Mouse (Mus musculus): ENCODE data around the gene Hnf4a. TPM values are rescaled to one million over a fixed set of nuclear protein-coding genes. Genes with fewer than 3 reads are reported as not detected.

Hnf4a gene
- total and polyA plus RNA-seq, 3 experiments, result 0.39 to 1.1 TPM; not detected in 1

DNA sequence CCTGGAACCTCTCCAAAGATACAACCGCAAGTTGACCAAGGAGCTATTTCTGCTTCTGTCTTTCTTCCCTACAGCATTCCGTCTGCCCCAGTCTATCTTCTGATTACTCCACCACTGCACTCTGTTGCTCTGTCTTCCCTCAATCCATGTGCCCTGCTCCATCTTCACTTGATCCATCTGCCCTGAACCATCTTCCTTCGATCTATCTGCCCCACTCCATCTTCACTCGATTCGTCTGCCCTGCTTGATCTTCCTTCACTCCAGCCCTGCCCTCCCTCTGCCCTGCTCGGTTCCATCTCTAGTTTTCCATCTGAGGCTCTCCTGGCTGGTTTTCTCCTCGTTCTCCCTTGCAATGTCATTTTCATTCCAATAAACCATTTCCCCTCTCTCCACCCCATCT lies 3.4 kb upstream of the Hnf4a start:
- DNase-seq (ENCODE audit: low read depth, low spot score), result no peak
- H3K4me3 ChIP-seq (ENCODE audit: control insufficient read depth in 1 of 2, insufficient read depth in 1 of 2, low read depth in 2 of 2, low read length in 2 of 2), result no peak overlapping the region

DNA sequence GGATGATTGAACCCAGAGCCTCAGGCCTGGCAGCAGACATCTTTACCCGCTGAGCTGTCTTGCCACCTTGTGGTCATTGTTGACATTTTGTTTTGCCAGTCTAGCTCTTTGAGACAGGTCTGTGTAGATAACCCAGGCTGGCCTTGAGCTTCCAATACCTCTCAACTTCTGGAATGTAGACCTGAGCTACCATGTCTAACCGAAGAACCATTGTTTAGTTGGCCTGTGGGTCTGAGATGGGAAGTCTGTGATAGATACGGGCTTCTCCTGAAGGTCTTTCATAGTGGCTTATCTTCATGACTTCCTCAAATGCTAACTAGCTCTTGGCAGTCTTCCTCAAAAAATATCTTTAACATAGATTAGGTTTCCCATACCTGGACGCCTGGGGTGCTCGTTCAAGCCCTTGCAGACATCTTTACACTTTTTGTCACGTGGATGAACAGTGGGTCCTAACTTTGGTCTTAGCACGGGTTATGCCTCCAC lies 19.2 kb downstream of the Hnf4a start:
- H3K9me3 ChIP-seq (replicated peaks; ENCODE audit: insufficient read depth, low read length), result no peaks in the 10 kb centered on the region
- H3K4me1 ChIP-seq (ENCODE audit: control insufficient read depth in 1 of 2, insufficient read depth in 2 of 2, low read length in 2 of 2), result peaks cover 15 to 24% of the 10 kb centered on the region in 2 experiments
- H3K4me3 ChIP-seq (ENCODE audit: control insufficient read depth in 1 of 2, insufficient read depth in 1 of 2, low read depth in 2 of 2, low read length in 2 of 2), result no peak overlapping the region
- peaks cover 0 to 23% of the 10 kb centered on the region in 2 experiments; a peak in 2 of 4 replicates for H3K36me3 ChIP-seq (ENCODE audit: control insufficient read depth in 1 of 2, insufficient read depth in 2 of 2, low read length in 2 of 2)
- H3K27ac ChIP-seq (ENCODE audit: control insufficient read depth, low read depth, low read length), result peak overlapping the region; percentile 54; the same call in 1 of the 2 replicates
- peak; percentile 72 for DNase-seq (ENCODE audit: low read depth, low spot score)
- no peaks in the 10 kb centered on the region for H3K79me2 ChIP-seq (ENCODE audit: control insufficient read depth, insufficient read depth, low read length, poor library complexity)
- no peak overlapping the region for H3K9ac ChIP-seq (ENCODE audit: control insufficient read depth, low read depth, low read length, poor library complexity, severe bottlenecking)
- H3K27me3 ChIP-seq (ENCODE audit: control insufficient read depth in 1 of 2, insufficient read depth in 2 of 2, low read length in 2 of 2), result no peaks in the 10 kb centered on the region
- no peak for TF ChIP-seq UBTF (IDR thresholded peaks at IDR 0.05; ENCODE audit: borderline replicate concordance, insufficient read depth, low read depth, low read length)
- peak; percentile 72 for TF ChIP-seq USF1 (IDR thresholded peaks at IDR 0.05; ENCODE audit: low read depth, low read length)
- peak; percentile 70; the same call in 1 of the 2 replicates for TF ChIP-seq MYB (IDR thresholded peaks at IDR 0.05; ENCODE audit: low read depth, low read length)
- TF ChIP-seq NRF1 (IDR thresholded peaks at IDR 0.05; ENCODE audit: insufficient read depth, low read depth, low read length, poor library complexity, severe bottlenecking), result no peak
- no peak for TF ChIP-seq GABPA (IDR thresholded peaks at IDR 0.05; ENCODE audit: low read depth, low read length)
- TF ChIP-seq ZMIZ1 (IDR thresholded peaks at IDR 0.05; ENCODE audit: low read depth, low read length), result no peak
- no peak for TF ChIP-seq MAFK (IDR thresholded peaks at IDR 0.05; ENCODE audit: borderline replicate concordance, low read depth, low read length)
- peak; percentile 84 for TF ChIP-seq RCOR1 (IDR thresholded peaks at IDR 0.05; ENCODE audit: low read depth, low read length)
- no peak for TF ChIP-seq MAZ (IDR thresholded peaks at IDR 0.05; ENCODE audit: low read depth, low read length)
- TF ChIP-seq JUND (IDR thresholded peaks at IDR 0.05; ENCODE audit: low read depth, low read length), result no peak
- peak; percentile 63; the same call in 1 of the 2 replicates for TF ChIP-seq MYC (IDR thresholded peaks at IDR 0.05; ENCODE audit: low read depth, low read length)
- TF ChIP-seq EP300 (IDR thresholded peaks at IDR 0.05; ENCODE audit: low read depth in 1 of 2, low read length in 2 of 2), result peak; percentile 92 to 98
- no peak for TF ChIP-seq USF2 (IDR thresholded peaks at IDR 0.05; ENCODE audit: borderline replicate concordance in 1 of 2, insufficient read depth in 1 of 2, low read depth in 1 of 2, low read length in 2 of 2)
- no peak for TF ChIP-seq KAT2A (conservative IDR thresholded peaks at IDR 0.05; ENCODE audit: low read depth, low read length)
- no peak for TF ChIP-seq ZKSCAN1 (IDR thresholded peaks at IDR 0.05; ENCODE audit: low read depth, low read length)
- TF ChIP-seq ETS1 (IDR thresholded peaks at IDR 0.05; ENCODE audit: low read depth, low read length), result peak; percentile 79
- peak; percentile 43 for TF ChIP-seq TAL1 (IDR thresholded peaks at IDR 0.05; ENCODE audit: low read length)
- TF ChIP-seq POLR2AphosphoS2 (IDR thresholded peaks at IDR 0.05; ENCODE audit: low read length), result no peak
- no peak for TF ChIP-seq CHD2 (IDR thresholded peaks at IDR 0.05; ENCODE audit: low read length)
- no peak for TF ChIP-seq HCFC1 (IDR thresholded peaks at IDR 0.05; ENCODE audit: low read depth, low read length)
- TF ChIP-seq SMC3 (IDR thresholded peaks at IDR 0.05; ENCODE audit: low read depth, low read length), result no peak
- TF ChIP-seq ELF1 (IDR thresholded peaks at IDR 0.05; ENCODE audit: low read depth, low read length), result no peak
- no peak for TF ChIP-seq POLR2A (IDR thresholded peaks at IDR 0.05; ENCODE audit: control insufficient read depth in 1 of 2, insufficient read depth in 1 of 2, low read depth in 1 of 2, low read length in 2 of 2, poor library complexity in 1 of 2)
- no peak for TF ChIP-seq NELFE (IDR thresholded peaks at IDR 0.05; ENCODE audit: low read depth, low read length)
- no peak for TF ChIP-seq MEF2A (IDR thresholded peaks at IDR 0.05; ENCODE audit: extremely low read depth, insufficient replicate concordance, low read depth, low read length, poor library complexity, severe bottlenecking)
- TF ChIP-seq SIN3A (IDR thresholded peaks at IDR 0.05; ENCODE audit: low read length), result peak; percentile 68
- TF ChIP-seq ZNF384 (IDR thresholded peaks at IDR 0.05; ENCODE audit: low read depth, low read length), result no peak
- no peak for TF ChIP-seq MAX (IDR thresholded peaks at IDR 0.05; ENCODE audit: low read length)

More for the DNA sequence above, 3.4 kb upstream of the Hnf4a start:
- no peaks in the 10 kb centered on the region for H3K4me1 ChIP-seq (ENCODE audit: control insufficient read depth in 1 of 2, insufficient read depth in 2 of 2, low read length in 2 of 2)
- H3K27ac ChIP-seq (ENCODE audit: control insufficient read depth, low read depth, low read length), result no peak overlapping the region
- no peaks in the 10 kb centered on the region for H3K9me3 ChIP-seq (replicated peaks; ENCODE audit: insufficient read depth, low read length)
- H3K9ac ChIP-seq (ENCODE audit: control insufficient read depth, low read depth, low read length, poor library complexity, severe bottlenecking), result no peak overlapping the region
- H3K27me3 ChIP-seq (ENCODE audit: control insufficient read depth in 1 of 2, insufficient read depth in 2 of 2, low read length in 2 of 2), result peaks cover 14 to 28% of the 10 kb centered on the region in 2 experiments
- no peaks in the 10 kb centered on the region for H3K36me3 ChIP-seq (ENCODE audit: control insufficient read depth in 1 of 2, insufficient read depth in 2 of 2, low read length in 2 of 2)
- TF ChIP-seq TBP (IDR thresholded peaks at IDR 0.05; ENCODE audit: low read depth, low read length) (no peak), MAZ (IDR thresholded peaks at IDR 0.05; ENCODE audit: low read depth, low read length) (no peak), CHD1 (IDR thresholded peaks at IDR 0.05; ENCODE audit: low read depth, low read length) (no peak), BHLHE40 (IDR thresholded peaks at IDR 0.05; ENCODE audit: borderline replicate concordance, low read depth, low read length) (no peak), UBTF (IDR thresholded peaks at IDR 0.05; ENCODE audit: borderline replicate concordance, insufficient read depth, low read depth, low read length) (no peak), EP300 (IDR thresholded peaks at IDR 0.05; ENCODE audit: low read depth in 1 of 2, low read length in 2 of 2) (no peak), ELF1 (IDR thresholded peaks at IDR 0.05; ENCODE audit: low read depth, low read length) (no peak), RAD21 (IDR thresholded peaks at IDR 0.05; ENCODE audit: low read depth, low read length) (no peak), CHD2 (IDR thresholded peaks at IDR 0.05; ENCODE audit: low read length) (no peak)
- no peaks in the 10 kb centered on the region for H3K79me2 ChIP-seq (ENCODE audit: control insufficient read depth, insufficient read depth, low read length, poor library complexity)

Data from MEL (cell line).